Mouse (Mus musculus): ENCODE measurements at regions not wholly inside any gene's neighbourhood (a gene's known extent, or its start where the extent isn't known, plus 50 kb on each side); places are given as distances from the start of the nearest gene placed in this dataset.

DNA sequence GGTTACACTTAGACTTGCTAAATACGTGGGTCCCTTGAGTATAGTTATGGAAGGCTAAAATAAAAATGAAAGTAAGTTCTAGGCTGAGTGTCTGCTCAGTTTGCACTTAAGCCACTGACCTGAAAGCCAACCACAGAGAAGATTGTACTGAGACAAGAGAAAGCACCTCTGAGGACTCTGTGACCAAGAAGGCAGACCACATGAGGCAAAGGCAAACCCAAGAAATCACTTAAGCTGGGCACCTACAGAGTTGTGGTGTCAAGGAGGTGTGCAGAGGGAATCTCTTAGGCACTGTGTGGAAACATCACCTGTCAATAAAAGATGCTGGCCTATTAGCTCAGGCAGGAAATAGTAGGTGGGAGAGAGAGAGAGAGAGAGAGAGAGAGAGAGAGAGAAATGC is 129.6 kb upstream of the Rap1b start:
- Histone ChIP-seq H3K4me3 (replicated peaks in 1 of 3; ENCODE audit: low read depth in 2 of 3, low read length in 2 of 3, poor library complexity in 1 of 3) (peak overlapping the region in 2 of 3 experiments; percentile 7 to 15), H3K4me2 (ENCODE audit: insufficient read depth, low read depth, poor library complexity, severe bottlenecking) (peak overlapping the region; percentile 59), H3K9me3 (replicated peaks; ENCODE audit: low read length) (no peaks in the 10 kb centered on the region), H3K27me3 (replicated peaks) (no peaks in the 10 kb centered on the region), H3K79me2 (replicated peaks; ENCODE audit: control insufficient read depth, extremely low read depth, insufficient read depth, poor library complexity, severe bottlenecking) (no peaks in the 10 kb centered on the region), H3K27ac (ENCODE audit: insufficient read depth, low read depth) (no peak overlapping the region), H3K9ac (ENCODE audit: insufficient read depth, low read depth) (no peak overlapping the region), H3K36me3 (replicated peaks in 1 of 2; ENCODE audit: control insufficient read depth in 1 of 2, insufficient read depth in 1 of 2, low read length in 1 of 2) (no peaks in the 10 kb centered on the region), H3K4me1 (ENCODE audit: control insufficient read depth in 1 of 2, insufficient read depth in 2 of 2) (peaks cover 5 to 23% of the 10 kb centered on the region in 2 experiments; a peak in 3 of 4 replicates)
- 0 out of 2 replicates have a peak, but pooled peaks have one; percentile 22 for TF ChIP-seq MXI1 (IDR thresholded peaks at IDR 0.05; ENCODE audit: low read depth, low read length)
- no peak for TF ChIP-seq TBP (conservative IDR thresholded peaks at IDR 0.05; ENCODE audit: low read depth, low read length)
- TF ChIP-seq ZMIZ1 (IDR thresholded peaks at IDR 0.05; ENCODE audit: low read depth, low read length): no peak
- no peak for TF ChIP-seq POLR2A (IDR thresholded peaks at IDR 0.05; ENCODE audit: low read depth, low read length)
- TF ChIP-seq BHLHE40 (IDR thresholded peaks at IDR 0.05; ENCODE audit: low read depth, low read length): peak; percentile 46
- TF ChIP-seq UBTF (IDR thresholded peaks at IDR 0.05; ENCODE audit: low read depth, low read length): no peak
- no peak for TF ChIP-seq SIN3A (IDR thresholded peaks at IDR 0.05; ENCODE audit: low read length)
- TF ChIP-seq IRF4 (IDR thresholded peaks at IDR 0.05; ENCODE audit: low read depth, low read length): peak; percentile 69
- TF ChIP-seq EP300 (IDR thresholded peaks at IDR 0.05; ENCODE audit: low read length): peak; percentile 37; the same call in 1 of the 2 replicates
- peak; percentile 58; the same call in 1 of the 2 replicates for TF ChIP-seq TCF12 (IDR thresholded peaks at IDR 0.05; ENCODE audit: low read depth, low read length)
- TF ChIP-seq MEF2A (IDR thresholded peaks at IDR 0.05; ENCODE audit: borderline replicate concordance, low read depth, low read length): peak; percentile 66; the same call in 1 of the 2 replicates
- peak; percentile 38; the same call in 1 of the 2 replicates for TF ChIP-seq ETS1 (conservative IDR thresholded peaks at IDR 0.05; ENCODE audit: low read depth, low read length)
- no peak for TF ChIP-seq CHD1 (IDR thresholded peaks at IDR 0.05; ENCODE audit: low read depth, low read length)
- TF ChIP-seq MAFK (IDR thresholded peaks at IDR 0.05; ENCODE audit: insufficient replicate concordance, low read length): peak; percentile 54; the same call in 1 of the 2 replicates
- 0 out of 2 replicates have a peak, but pooled peaks have one; percentile 4 for TF ChIP-seq SMC3 (IDR thresholded peaks at IDR 0.05; ENCODE audit: low read depth, low read length)
- in situ Hi-C loops (cut with MboI; ENCODE audit: low pct_ligation_motif_present, low pct_unique_long_range_greater_than_20kb, low sequenced_read_pairs): no loop called here
- DNase-seq (ENCODE audit: extremely low read depth): no peak
- dilution Hi-C loops (cut with MboI; ENCODE audit: extremely low pct_ligation_motif_present, extremely low pct_unique_long_range_greater_than_20kb, low sequenced_read_pairs): no loop called here

DNA sequence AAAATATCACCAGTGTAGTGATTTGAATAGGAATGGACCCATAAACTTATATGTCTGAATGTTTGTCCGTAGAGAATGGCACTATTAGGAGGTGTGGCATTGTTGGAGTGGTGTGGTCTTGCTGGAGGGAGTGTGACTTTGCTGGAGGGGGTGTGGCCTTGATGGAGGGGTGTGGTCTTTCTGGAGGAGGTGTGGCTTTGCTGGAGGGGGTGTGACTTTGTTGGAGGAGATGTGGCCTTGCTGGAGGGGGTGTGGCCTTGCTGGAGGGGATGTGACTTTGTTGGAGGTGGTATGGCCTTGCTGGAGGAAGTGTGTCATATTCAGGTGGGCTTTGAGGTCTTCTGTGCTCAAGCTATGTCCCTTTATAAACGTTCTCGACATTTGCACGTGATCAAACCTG is 133.3 kb upstream of the Rap1b start:
- Histone ChIP-seq H3K9me3 (replicated peaks; ENCODE audit: low read length) (no peaks in the 10 kb centered on the region), H3K27me3 (replicated peaks) (no peaks in the 10 kb centered on the region), H3K4me2 (ENCODE audit: insufficient read depth, low read depth, poor library complexity, severe bottlenecking) (no peak overlapping the region), H3K79me2 (replicated peaks; ENCODE audit: control insufficient read depth, extremely low read depth, insufficient read depth, poor library complexity, severe bottlenecking) (no peaks in the 10 kb centered on the region), H3K36me3 (replicated peaks in 1 of 2; ENCODE audit: control insufficient read depth in 1 of 2, insufficient read depth in 1 of 2, low read length in 1 of 2) (no peaks in the 10 kb centered on the region), H3K4me1 (ENCODE audit: control insufficient read depth in 1 of 2, insufficient read depth in 2 of 2) (peaks cover 12 to 35% of the 10 kb centered on the region in 2 experiments), H3K4me3 (replicated peaks in 1 of 3; ENCODE audit: low read depth in 2 of 3, low read length in 2 of 3, poor library complexity in 1 of 3) (no peak overlapping the region), H3K27ac (ENCODE audit: insufficient read depth, low read depth) (no peak overlapping the region), H3K9ac (ENCODE audit: insufficient read depth, low read depth) (no peak overlapping the region)
- in situ Hi-C loops (cut with MboI; ENCODE audit: low pct_ligation_motif_present, low pct_unique_long_range_greater_than_20kb, low sequenced_read_pairs) (no loop called here), dilution Hi-C loops (cut with MboI; ENCODE audit: extremely low pct_ligation_motif_present, extremely low pct_unique_long_range_greater_than_20kb, low sequenced_read_pairs) (no loop called here)
- no peak for DNase-seq (ENCODE audit: extremely low read depth)
- no peak for TF ChIP-seq MEF2A (IDR thresholded peaks at IDR 0.05; ENCODE audit: borderline replicate concordance, low read depth, low read length)
- TF ChIP-seq ELF1 (IDR thresholded peaks at IDR 0.05; ENCODE audit: low read depth, low read length): no peak
- TF ChIP-seq UBTF (IDR thresholded peaks at IDR 0.05; ENCODE audit: low read depth, low read length): no peak
- no peak for TF ChIP-seq RCOR1 (conservative IDR thresholded peaks at IDR 0.05; ENCODE audit: low read depth, low read length)
- no peak for TF ChIP-seq POLR2A (IDR thresholded peaks at IDR 0.05; ENCODE audit: low read depth, low read length)
- no peak for TF ChIP-seq GABPA (IDR thresholded peaks at IDR 0.05; ENCODE audit: insufficient replicate concordance, low read depth, low read length)
- TF ChIP-seq CHD1 (IDR thresholded peaks at IDR 0.05; ENCODE audit: low read depth, low read length): no peak
- TF ChIP-seq JUN (IDR thresholded peaks at IDR 0.05; ENCODE audit: insufficient read depth, low read depth, low read length): no peak
- no peak for TF ChIP-seq USF2 (conservative IDR thresholded peaks at IDR 0.05; ENCODE audit: low read depth, low read length)
- TF ChIP-seq ZMIZ1 (IDR thresholded peaks at IDR 0.05; ENCODE audit: low read depth, low read length): no peak
- no peak for TF ChIP-seq MYC (IDR thresholded peaks at IDR 0.05; ENCODE audit: low read depth, low read length)

All from CH12.LX (cell line).